Mouse (Mus musculus): Measurements from ENCODE around the gene Foxl1. TPM values are rescaled to one million over a fixed set of nuclear protein-coding genes. Genes with fewer than 3 reads are reported as not detected.
A peak's percentile ranks its signal among the peaks of the same experiment; 100 is the strongest.

Foxl1 gene
- total RNA-seq (2014; rRNA removed): 0.19 TPM in 1 of 2 replicates, not detected in the other
- polyA plus RNA-seq (2015; fragmentation: Nextera tagmentation; extraction: Ambion mirVana): 0.06 TPM in 1 of 2 replicates, not detected in the other

- no peak for ATAC-seq
- Histone ChIP-seq H3K4me3 (ENCODE audit: low read depth, low read length) (peak within 1 kb of the TSS; percentile 9; the same call in 1 of the 2 replicates), H3K4me2 (ENCODE audit: low read depth) (peak within 1 kb of the TSS; percentile 1), H3K9ac (no peak within 1 kb of the TSS), H3K9me3 (ENCODE audit: low read length) (0 out of 2 replicates have a peak, but pooled peaks cover 3% of the 10 kb centered on the region), H3K36me3 (ENCODE audit: insufficient read depth) (no peaks in the 10 kb centered on the region), H3K27ac (ENCODE audit: low read depth, low read length) (no peak within 1 kb of the TSS), H3K27me3 (ENCODE audit: insufficient read depth, low read length) (peaks cover 93% of the 10 kb centered on the region), H3K4me1 (ENCODE audit: insufficient read depth) (no peaks in the 10 kb centered on the region)
- DNase-seq: no peak
- no peak for TF ChIP-seq CTCF (IDR thresholded peaks at IDR 0.05; ENCODE audit: low read depth)
- WGBS: under 1% methylated on average over 43 of the region's 43 CpGs
These were observed at the start of gene Foxl1 for GRCm38 (mm10) chr8:121127756-121128375. TSS of gene Foxl1 (plus strand) at chr8:121127940.

GRCm38 (mm10) chr8:121078721-121079120 is 49.0 kb upstream of the Foxl1 start:
- DNase-seq (no peak), ATAC-seq (no peak)
- Histone ChIP-seq H3K9me3 (ENCODE audit: low read length) (no peaks in the 10 kb centered on the region; the same call in 1 of the 2 replicates), H3K27me3 (ENCODE audit: insufficient read depth, low read length) (peaks cover 91% of the 10 kb centered on the region), H3K4me2 (ENCODE audit: low read depth) (no peak overlapping the region), H3K27ac (ENCODE audit: low read depth, low read length) (no peak overlapping the region), H3K9ac (no peak overlapping the region), H3K36me3 (ENCODE audit: insufficient read depth) (no peaks in the 10 kb centered on the region), H3K4me1 (ENCODE audit: insufficient read depth) (no peaks in the 10 kb centered on the region), H3K4me3 (ENCODE audit: low read depth, low read length) (no peak overlapping the region)
- TF ChIP-seq CTCF (IDR thresholded peaks at IDR 0.05; ENCODE audit: low read depth): no peak
- WGBS: 4% methylated on average over 14 of the region's 14 CpGs

GRCm38 (mm10) chr8:121079201-121079600 is 48.5 kb upstream of the Foxl1 start:
- H3K4me3 ChIP-seq (ENCODE audit: low read depth, low read length): no peak overlapping the region
- TF ChIP-seq CTCF (IDR thresholded peaks at IDR 0.05; ENCODE audit: low read depth): no peak
- H3K9ac ChIP-seq: no peak overlapping the region
- 4% methylated on average over 7 of the region's 7 CpGs for WGBS
- no peaks in the 10 kb centered on the region for H3K4me1 ChIP-seq (ENCODE audit: insufficient read depth)
- no peak overlapping the region for H3K4me2 ChIP-seq (ENCODE audit: low read depth)
- no peak for ATAC-seq
- no peaks in the 10 kb centered on the region for H3K36me3 ChIP-seq (ENCODE audit: insufficient read depth)
- DNase-seq: no peak
- no peaks in the 10 kb centered on the region; the same call in 1 of the 2 replicates for H3K9me3 ChIP-seq (ENCODE audit: low read length)
- H3K27ac ChIP-seq (ENCODE audit: low read depth, low read length): no peak overlapping the region
- H3K27me3 ChIP-seq (ENCODE audit: insufficient read depth, low read length): peaks cover 92% of the 10 kb centered on the region

GRCm38 (mm10) chr8:121079944-121080343 is 47.8 kb upstream of the Foxl1 start:
- DNase-seq (no peak), ATAC-seq (no peak)
- no peak overlapping the region for H3K9ac ChIP-seq
- peaks cover 88% of the 10 kb centered on the region for H3K27me3 ChIP-seq (ENCODE audit: insufficient read depth, low read length)
- no peak overlapping the region for H3K4me3 ChIP-seq (ENCODE audit: low read depth, low read length)
- H3K27ac ChIP-seq (ENCODE audit: low read depth, low read length): no peak overlapping the region
- TF ChIP-seq CTCF (IDR thresholded peaks at IDR 0.05; ENCODE audit: low read depth): no peak
- no peaks in the 10 kb centered on the region for H3K4me1 ChIP-seq (ENCODE audit: insufficient read depth)
- H3K9me3 ChIP-seq (ENCODE audit: low read length): no peaks in the 10 kb centered on the region; the same call in 1 of the 2 replicates
- no peak overlapping the region for H3K4me2 ChIP-seq (ENCODE audit: low read depth)
- 4% methylated on average over 12 of the region's 12 CpGs for WGBS
- no peaks in the 10 kb centered on the region for H3K36me3 ChIP-seq (ENCODE audit: insufficient read depth)

GRCm38 (mm10) chr8:121080361-121081090 is 47.2 kb upstream of the Foxl1 start:
- H3K4me3 ChIP-seq (ENCODE audit: low read depth, low read length): no peak overlapping the region
- H3K9ac ChIP-seq: no peak overlapping the region
- no peak overlapping the region for H3K27ac ChIP-seq (ENCODE audit: low read depth, low read length)
- no peak for TF ChIP-seq CTCF (IDR thresholded peaks at IDR 0.05; ENCODE audit: low read depth)
- H3K4me2 ChIP-seq (ENCODE audit: low read depth): no peak overlapping the region
- DNase-seq: no peak
- H3K36me3 ChIP-seq (ENCODE audit: insufficient read depth): no peaks in the 10 kb centered on the region
- no peak for ATAC-seq
- H3K9me3 ChIP-seq (ENCODE audit: low read length): no peaks in the 10 kb centered on the region; the same call in 1 of the 2 replicates
- no peaks in the 10 kb centered on the region for H3K4me1 ChIP-seq (ENCODE audit: insufficient read depth)
- WGBS: 5% methylated on average over 49 of the region's 49 CpGs
- peaks cover 89% of the 10 kb centered on the region for H3K27me3 ChIP-seq (ENCODE audit: insufficient read depth, low read length)

GRCm38 (mm10) chr8:121081398-121081797 is 46.3 kb upstream of the Foxl1 start:
- WGBS: under 1% methylated on average over 7 of the region's 7 CpGs
- Histone ChIP-seq H3K4me1 (ENCODE audit: insufficient read depth) (no peaks in the 10 kb centered on the region), H3K9ac (no peak overlapping the region), H3K36me3 (ENCODE audit: insufficient read depth) (no peaks in the 10 kb centered on the region), H3K9me3 (ENCODE audit: low read length) (no peaks in the 10 kb centered on the region; the same call in 1 of the 2 replicates), H3K27ac (ENCODE audit: low read depth, low read length) (no peak overlapping the region), H3K27me3 (ENCODE audit: insufficient read depth, low read length) (peaks cover 89% of the 10 kb centered on the region), H3K4me2 (ENCODE audit: low read depth) (no peak overlapping the region), H3K4me3 (ENCODE audit: low read depth, low read length) (no peak overlapping the region)
- DNase-seq: no peak
- no peak for TF ChIP-seq CTCF (IDR thresholded peaks at IDR 0.05; ENCODE audit: low read depth)
- no peak for ATAC-seq
